In genomic region chr3:54135376-54135775, GRCm38 (mm10) we compare ENCODE assay signal across 20 mouse cellular contexts. TPM values are rescaled to one million over a fixed set of nuclear protein-coding genes. Genes with fewer than 3 reads are reported as not detected.
DNase-seq lines count a peak whose midpoint lies in the region; ATAC-seq lines count a peak whose summit lies in the region.
"Had no signal": no experiment of that assay in that cellular context is flagged by ENCODE, and none has a peak within 500 bp of the region (broad histone marks: within the 10 kb centered on the region; RNA-seq: fewer than 3 reads in every experiment).

No protein-coding gene starts in this region.

- peak; percentile 43 for DNase-seq in embryo, embryonic 10.5 days (ENCODE audit: low spot score)
- DNase-seq in embryo, embryonic 11 days = peak; percentile 51
- peak; percentile 70 for DNase-seq in hindlimb bud, embryonic 11.5 days (ENCODE audit: extremely low spot score, low read depth, low spot score)
- DNase-seq in neural tube, embryonic 11.5 days (ENCODE audit: low spot score) = peak; percentile 12
- no peak for DNase-seq in forebrain, embryonic 11.5 days (ENCODE audit: low spot score)
- DNase-seq: adrenal gland, postnatal 10 days; cerebellum, adult 11 months; cerebellum, adult 8-10 months; cerebellum, postnatal 14 days; gastrocnemius, postnatal 14 days; heart, adult 2 months; heart, postnatal 14 days; kidney, adult 11 months had no signal

- no peaks in the 10 kb centered on the region for H3K4me1 ChIP-seq in neural tube, embryonic 11.5 days (ENCODE audit: control insufficient read depth, insufficient read depth, low read length)
- H3K4me1 ChIP-seq in forebrain, embryonic 15.5 days = no peaks in the 10 kb centered on the region
- no peaks in the 10 kb centered on the region for H3K4me1 ChIP-seq in forebrain, embryonic 11.5 days (replicated peaks; ENCODE audit: control insufficient read depth, insufficient read depth, low read length)
- H3K4me1 ChIP-seq: embryonic facial prominence, embryonic 13.5 days; forebrain, embryonic 13.5 days; heart, embryonic 15.5 days; hindbrain, embryonic 15.5 days had no signal

- H3K4me2 ChIP-seq in neural tube, embryonic 11.5 days (ENCODE audit: low read depth) = no peak overlapping the region
- no peak overlapping the region for H3K4me2 ChIP-seq in forebrain, embryonic 15.5 days (replicated peaks)
- H3K4me2 ChIP-seq in forebrain, embryonic 11.5 days (ENCODE audit: low read depth, low read length, severe bottlenecking) = no peak overlapping the region
- H3K4me2 ChIP-seq: embryonic facial prominence, embryonic 13.5 days; forebrain, embryonic 13.5 days; heart, embryonic 11.5 days; heart, embryonic 15.5 days; hindbrain, embryonic 15.5 days had no signal

- no peaks in the 10 kb centered on the region for H3K27me3 ChIP-seq in neural tube, embryonic 11.5 days (ENCODE audit: control insufficient read depth, insufficient read depth, low read length)
- no peaks in the 10 kb centered on the region for H3K27me3 ChIP-seq in forebrain, embryonic 15.5 days
- no peaks in the 10 kb centered on the region for H3K27me3 ChIP-seq in forebrain, embryonic 11.5 days (ENCODE audit: control insufficient read depth, insufficient read depth, low read length)
- H3K27me3 ChIP-seq: embryonic facial prominence, embryonic 13.5 days; forebrain, embryonic 13.5 days; heart, embryonic 15.5 days; hindbrain, embryonic 15.5 days had no signal

- H3K27ac ChIP-seq in neural tube, embryonic 11.5 days (ENCODE audit: low read depth, low read length) = no peak overlapping the region
- H3K27ac ChIP-seq in forebrain, embryonic 15.5 days (replicated peaks) = no peak overlapping the region
- H3K27ac ChIP-seq in forebrain, embryonic 11.5 days (ENCODE audit: low read depth, low read length) = no peak overlapping the region
- H3K27ac ChIP-seq: embryonic facial prominence, embryonic 13.5 days; forebrain, embryonic 13.5 days; heart, adult 2 months; heart, embryonic 15.5 days; hindbrain, embryonic 15.5 days had no signal

- no peak overlapping the region for H3K9ac ChIP-seq in neural tube, embryonic 11.5 days (ENCODE audit: low read length)
- H3K9ac ChIP-seq in forebrain, embryonic 15.5 days (replicated peaks) = no peak overlapping the region
- H3K9ac ChIP-seq in forebrain, embryonic 11.5 days (ENCODE audit: low read length) = no peak overlapping the region
- H3K9ac ChIP-seq: embryonic facial prominence, embryonic 13.5 days; forebrain, embryonic 13.5 days; heart, embryonic 15.5 days; hindbrain, embryonic 15.5 days had no signal

- no peak overlapping the region for H3K4me3 ChIP-seq in neural tube, embryonic 11.5 days (ENCODE audit: low read depth, low read length)
- no peak overlapping the region for H3K4me3 ChIP-seq in forebrain, embryonic 15.5 days
- no peak overlapping the region for H3K4me3 ChIP-seq in forebrain, embryonic 11.5 days (ENCODE audit: low read depth, low read length)
- H3K4me3 ChIP-seq: embryonic facial prominence, embryonic 13.5 days; forebrain, embryonic 13.5 days; heart, adult 2 months; heart, embryonic 15.5 days; hindbrain, embryonic 15.5 days had no signal

- H3K36me3 ChIP-seq in neural tube, embryonic 11.5 days (ENCODE audit: control insufficient read depth, insufficient read depth, low read length) = no peaks in the 10 kb centered on the region
- no peaks in the 10 kb centered on the region for H3K36me3 ChIP-seq in forebrain, embryonic 15.5 days
- no peaks in the 10 kb centered on the region for H3K36me3 ChIP-seq in forebrain, embryonic 11.5 days (ENCODE audit: control insufficient read depth, insufficient read depth, low read length)
- H3K36me3 ChIP-seq: embryonic facial prominence, embryonic 13.5 days; G1E; heart, embryonic 15.5 days; hindbrain, embryonic 15.5 days had no signal

- ATAC-seq in neural tube, embryonic 11.5 days (ENCODE audit: insufficient read depth, low FRiP score, low TSS enrichment) = no peak
- no peak for ATAC-seq in forebrain, embryonic 15.5 days (replicated peaks)
- no peak for ATAC-seq in forebrain, embryonic 11.5 days (replicated peaks; ENCODE audit: low FRiP score)
- ATAC-seq: forebrain, embryonic 13.5 days had no signal

- 56% methylated on average over 5 of the region's 5 CpGs for WGBS in neural tube, embryonic 11.5 days
- 87% methylated on average over 5 of the region's 5 CpGs for WGBS in forebrain, embryonic 15.5 days
- WGBS in forebrain, embryonic 11.5 days = 82% methylated on average over 5 of the region's 5 CpGs

- H3K9me3 ChIP-seq in neural tube, embryonic 11.5 days (ENCODE audit: control insufficient read depth, low read length) = no peaks in the 10 kb centered on the region
- H3K9me3 ChIP-seq in forebrain, embryonic 15.5 days = no peaks in the 10 kb centered on the region
- H3K9me3 ChIP-seq in forebrain, embryonic 11.5 days (ENCODE audit: control insufficient read depth, low read length) = no peaks in the 10 kb centered on the region
- H3K9me3 ChIP-seq: embryonic facial prominence, embryonic 13.5 days; forebrain, embryonic 13.5 days; heart, embryonic 15.5 days; hindbrain, embryonic 15.5 days had no signal

RNA-seq across cellular contexts. Expression of gene Trpc4, which starts 20.5 kb away (rescaled TPM):
- 0.72 and 1.0 TPM in 2 replicates for polyA plus RNA-seq in neural tube, embryonic 11.5 days (2014; fragmentation: Nextera tagmentation; extraction: Ambion mirVana)
- 11.6 and 13.2 TPM in 2 replicates for polyA plus RNA-seq in forebrain, embryonic 15.5 days (2015; fragmentation: Nextera tagmentation; extraction: Ambion mirVana)
- 1.2 and 1.5 TPM in 2 replicates for polyA plus RNA-seq in forebrain, embryonic 11.5 days (2014; fragmentation: Nextera tagmentation; extraction: Ambion mirVana)
- polyA plus RNA-seq: G1E had no signal
